Mouse (Mus musculus) intestine, embryonic 14.5 days (tissue): Measurements from ENCODE around the gene Pcnx. TPM values are rescaled to one million over a fixed set of nuclear protein-coding genes. Genes with fewer than 3 reads are reported as not detected.

Source experiments
- ATAC-seq: fragments of 200-750 bp; cut with Nextera tagmentation; replicated peaks from 2 replicates; pipeline ENCODE4 v1.8.0; 2017; ENCODE audit warnings: low read depth, moderate number of reproducible peaks, moderate TSS enrichment, moderate library complexity; ENCODE audit not compliant: low FRiP score, low TSS enrichment
- DNase-seq: peaks from one replicate; pipeline ENCODE4 v3.0.0-alpha.2; 2018; ENCODE audit warnings: low spot score
- H3K27ac ChIP-seq: fragments of 300-500 bp; sonication (generic); 2 replicates; pipeline ENCODE4 v1.5.1; 2014; ENCODE audit warnings: low read depth, mild to moderate bottlenecking, control low read depth
- H3K27me3 ChIP-seq: fragments of 300-500 bp; sonication (generic); replicated peaks from 2 replicates; pipeline ENCODE4 v1.6.1; 2014; ENCODE audit warnings: low read length, control low read depth; ENCODE audit not compliant: control insufficient read depth, insufficient read depth
- H3K36me3 ChIP-seq: fragments of 300-500 bp; sonication (generic); 2 replicates; pipeline ENCODE4 v1.6.1; 2014; ENCODE audit warnings: low read length, control low read depth; ENCODE audit not compliant: control insufficient read depth, insufficient read depth
- H3K4me1 ChIP-seq: fragments of 300-500 bp; sonication (generic); replicated peaks from 2 replicates; pipeline ENCODE4 v1.6.1; 2014; ENCODE audit warnings: low read length, control low read depth, mixed read lengths; ENCODE audit not compliant: control insufficient read depth, insufficient read depth
- H3K4me2 ChIP-seq: fragments of 300-500 bp; sonication (generic); 2 replicates; pipeline ENCODE4 v1.6.1; 2014; ENCODE audit warnings: low read length
- H3K4me3 ChIP-seq: fragments of 300-500 bp; sonication (generic); 2 replicates; pipeline ENCODE4 v1.5.1; 2014; ENCODE audit warnings: low read depth, low read length, control low read depth, mixed read lengths
- H3K9ac ChIP-seq: fragments of 300-500 bp; sonication (generic); 2 replicates; pipeline ENCODE4 v1.6.1; 2014; ENCODE audit warnings: mild to moderate bottlenecking, low read length
- H3K9me3 ChIP-seq: fragments of 300-500 bp; sonication (generic); 2 replicates; pipeline ENCODE4 v1.6.1; 2016; ENCODE audit warnings: low read length, control low read depth; ENCODE audit not compliant: control insufficient read depth
- WGBS: fragments of 180-500 bp; shearing (Covaris S2); extraction: QIAGEN DNeasy Blood & Tissue Kit; methylation state at CpG from one replicate; pipeline ENCODE4 v1.1.7; 2014; 5-methylcytosine and 5-hydroxymethylcytosine counted together
- polyA plus RNA-seq: library from polyadenylated mRNA; unstranded; fragments of >200 nt; fragmentation: Nextera tagmentation; extraction: Ambion mirVana; gene quantifications from 2 replicates; pipeline ENCODE4 v1.2.1, GENCODE M21; 2014

Pcnx gene
- polyA plus RNA-seq, 1 experiment from 2014 or later, result 18.2 TPM

DNA sequence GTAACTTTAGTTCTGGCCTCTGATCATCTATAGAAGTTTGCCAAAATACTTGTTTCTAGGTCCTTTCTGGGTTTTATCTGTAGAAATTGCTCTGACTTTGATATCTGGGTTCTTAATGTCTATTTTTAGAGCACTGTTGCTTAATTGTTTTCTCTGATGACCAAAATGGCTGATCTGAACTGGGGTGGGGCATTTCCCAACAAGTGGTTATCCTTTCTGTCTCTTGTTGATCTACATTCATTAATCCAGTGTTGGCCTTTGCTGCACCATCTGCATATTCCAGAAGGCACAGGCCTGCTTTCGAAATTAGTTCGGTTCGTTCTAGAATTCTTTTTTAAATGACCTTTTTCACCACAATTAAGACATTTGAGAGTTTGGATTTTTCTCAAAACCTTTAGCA, 20.3 kb downstream of the Pcnx start:
- no peak overlapping the region for H3K9ac ChIP-seq
- no peak overlapping the region for H3K27ac ChIP-seq
- no peak overlapping the region for H3K4me3 ChIP-seq
- ATAC-seq (no peak), DNase-seq (no peak)
- H3K36me3 ChIP-seq, result no peaks in the 10 kb centered on the region
- H3K27me3 ChIP-seq, result no peaks in the 10 kb centered on the region
- H3K4me2 ChIP-seq, result no peak overlapping the region
- peaks cover 6% of the 10 kb centered on the region; the same call in 1 of the 2 replicates for H3K4me1 ChIP-seq
- peaks cover 8% of the 10 kb centered on the region; the same call in 1 of the 2 replicates for H3K9me3 ChIP-seq
- WGBS, result 96% methylated on average over 3 of the region's 3 CpGs

DNA sequence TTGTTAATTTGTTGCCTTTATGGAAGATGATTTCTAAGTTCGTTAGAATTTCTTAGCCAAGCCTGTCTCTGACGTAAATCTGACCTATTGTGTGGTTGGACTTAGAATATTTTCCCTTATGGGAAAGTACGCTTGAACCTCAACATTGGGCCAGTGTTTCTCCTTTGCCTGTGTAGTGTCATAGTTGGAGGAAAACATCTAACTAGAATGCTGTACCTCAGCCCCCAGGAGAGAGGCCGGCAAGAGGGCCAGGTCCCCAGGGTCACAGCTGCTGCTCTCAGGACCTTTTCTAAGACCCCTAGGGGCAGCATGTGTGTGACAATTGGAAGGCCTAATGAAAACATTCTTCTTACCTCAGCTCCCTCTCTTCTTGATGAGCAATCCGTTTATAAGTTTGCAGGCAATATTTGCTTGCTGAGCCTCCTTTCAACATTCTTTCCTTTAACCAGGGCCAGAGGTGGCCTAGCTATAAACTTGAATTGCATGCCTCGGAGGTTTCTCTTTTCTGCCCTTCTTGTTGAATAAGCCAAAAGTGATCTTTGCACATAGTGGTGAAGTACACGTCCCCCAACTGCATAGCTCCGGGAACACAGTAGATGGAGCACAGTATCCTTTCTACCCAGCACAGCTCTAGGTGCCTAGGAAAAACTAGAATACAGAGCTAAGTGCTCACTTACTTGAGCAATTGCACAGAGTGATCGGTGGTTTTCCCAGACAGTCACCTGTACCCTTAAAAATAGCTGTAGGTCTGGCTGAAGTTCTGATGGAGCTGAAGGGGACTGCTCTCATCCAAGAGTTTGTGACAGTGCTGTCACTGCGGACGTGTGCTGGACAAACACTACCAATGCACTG, 23.7 kb downstream of the Pcnx start:
- ATAC-seq, result no peak

DNA sequence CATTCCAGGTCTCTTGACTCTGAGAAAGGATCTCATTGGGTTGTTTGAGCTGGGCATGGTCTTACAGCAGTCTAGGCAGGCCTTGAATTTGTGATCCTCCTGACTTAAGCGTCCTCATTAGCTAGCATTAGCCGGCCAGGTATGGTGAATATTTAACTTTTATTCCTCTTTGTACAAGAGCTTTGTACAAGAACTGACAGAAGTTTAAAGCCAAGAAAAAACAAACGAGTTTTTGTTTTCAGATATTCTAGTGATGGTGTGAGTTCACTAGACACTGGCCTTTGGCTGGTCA, 24.2 kb downstream of the Pcnx start:
- 72% methylated on average over 3 of the region's 3 CpGs for WGBS
- Histone ChIP-seq H3K9ac (no peak overlapping the region), H3K9me3 (no peaks in the 10 kb centered on the region), H3K27me3 (no peaks in the 10 kb centered on the region), H3K4me2 (no peak overlapping the region), H3K4me3 (no peak overlapping the region), H3K4me1 (peaks cover 15% of the 10 kb centered on the region), H3K36me3 (no peaks in the 10 kb centered on the region), H3K27ac (peak overlapping the region; percentile 39; the same call in 1 of the 2 replicates)
- ATAC-seq, result peak; percentile 68; the same call in 1 of the 2 replicates
- DNase-seq, result no peak

More for the DNA sequence above, 23.7 kb downstream of the Pcnx start:
- H3K4me1 ChIP-seq, result peaks cover 15% of the 10 kb centered on the region
- H3K27me3 ChIP-seq, result no peaks in the 10 kb centered on the region
- DNase-seq, result peak; percentile 52
- H3K9me3 ChIP-seq, result no peaks in the 10 kb centered on the region
- WGBS, result 58% methylated on average over 11 of the region's 11 CpGs
- H3K4me3 ChIP-seq, result no peak overlapping the region
- no peaks in the 10 kb centered on the region for H3K36me3 ChIP-seq
- H3K9ac ChIP-seq, result no peak overlapping the region
- peak overlapping the region; percentile 39; the same call in 1 of the 2 replicates for H3K27ac ChIP-seq
- no peak overlapping the region for H3K4me2 ChIP-seq

DNA sequence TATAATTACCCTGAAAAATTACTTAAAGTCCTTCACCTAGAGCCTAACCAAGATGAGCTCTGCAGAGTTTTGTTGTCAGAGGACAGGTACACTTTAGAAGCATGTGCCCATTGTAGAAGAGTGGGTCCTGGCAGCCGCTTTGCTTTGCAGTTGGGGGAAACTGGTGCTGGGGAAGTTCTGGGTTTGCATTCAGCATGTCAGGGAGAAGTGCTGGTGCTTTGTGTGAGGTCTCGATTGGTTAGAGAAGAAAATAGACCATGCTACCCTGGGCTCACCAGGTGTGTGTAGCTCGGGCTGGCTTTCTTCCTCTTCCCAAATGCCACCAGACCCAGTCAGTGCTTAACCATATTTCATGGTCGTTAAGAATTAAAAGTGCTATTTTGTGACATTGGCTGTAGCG, 25.2 kb downstream of the Pcnx start:
- no peak overlapping the region for H3K9ac ChIP-seq
- 63% methylated on average over 5 of the region's 5 CpGs for WGBS
- H3K36me3 ChIP-seq, result no peaks in the 10 kb centered on the region
- peaks cover 15% of the 10 kb centered on the region for H3K4me1 ChIP-seq
- ATAC-seq, result no peak
- H3K4me2 ChIP-seq, result no peak overlapping the region
- no peaks in the 10 kb centered on the region for H3K9me3 ChIP-seq
- no peak overlapping the region for H3K4me3 ChIP-seq
- H3K27me3 ChIP-seq, result no peaks in the 10 kb centered on the region
- peak; percentile 38 for DNase-seq
- peak overlapping the region; percentile 5; the same call in 1 of the 2 replicates for H3K27ac ChIP-seq

DNA sequence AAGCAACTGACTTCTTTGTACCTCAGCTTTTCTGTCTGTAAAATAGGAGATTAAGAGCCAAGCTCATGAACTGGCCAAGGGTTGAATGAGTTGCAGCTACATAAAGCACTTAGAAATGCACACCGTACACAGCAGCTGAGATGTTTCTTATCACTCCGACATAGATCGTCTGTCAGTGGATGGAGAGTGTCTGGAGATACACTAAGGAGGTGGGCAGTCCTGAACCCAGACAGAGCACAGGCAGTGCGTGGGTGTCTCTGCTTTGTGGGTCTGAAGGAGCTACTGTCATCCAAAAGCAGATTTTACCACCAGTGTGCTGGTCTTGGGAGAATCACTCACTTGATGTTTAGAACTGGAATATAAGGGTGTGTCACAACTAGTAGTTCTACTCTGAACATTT, 26.2 kb downstream of the Pcnx start:
- peak; percentile 47 for DNase-seq
- H3K4me1 ChIP-seq, result peaks cover 15% of the 10 kb centered on the region
- no peaks in the 10 kb centered on the region for H3K9me3 ChIP-seq
- WGBS, result 29% methylated on average over 4 of the region's 4 CpGs
- no peak overlapping the region for H3K4me2 ChIP-seq
- H3K36me3 ChIP-seq, result no peaks in the 10 kb centered on the region
- no peak overlapping the region for H3K9ac ChIP-seq
- H3K27me3 ChIP-seq, result no peaks in the 10 kb centered on the region
- peak overlapping the region; percentile 5; the same call in 1 of the 2 replicates for H3K27ac ChIP-seq
- H3K4me3 ChIP-seq, result no peak overlapping the region
- ATAC-seq, result no peak

DNA sequence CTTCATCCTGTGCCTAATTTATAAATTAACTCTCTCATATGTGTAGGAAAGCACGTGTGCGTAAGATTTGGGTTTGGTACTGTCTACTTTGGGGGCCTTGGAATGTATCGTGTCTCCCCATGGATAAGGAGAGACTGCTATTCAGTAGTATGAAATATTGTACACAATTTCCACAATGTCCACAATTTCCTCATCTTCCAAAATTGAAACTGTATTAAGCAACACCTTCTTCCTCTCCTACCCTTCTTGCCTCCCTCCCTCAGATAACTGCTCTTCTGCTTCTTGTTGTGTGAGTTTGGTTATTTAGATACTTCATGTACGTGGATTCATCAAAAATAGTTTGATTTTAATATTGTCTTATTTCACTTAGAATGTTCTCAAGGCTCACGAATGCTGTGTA, 29.1 kb downstream of the Pcnx start:
- no peaks in the 10 kb centered on the region for H3K36me3 ChIP-seq
- DNase-seq, result no peak
- WGBS, result 91% methylated on average over 5 of the region's 5 CpGs
- no peaks in the 10 kb centered on the region for H3K27me3 ChIP-seq
- no peak overlapping the region for H3K9ac ChIP-seq
- H3K4me2 ChIP-seq, result no peak overlapping the region
- H3K27ac ChIP-seq, result no peak overlapping the region
- no peak overlapping the region for H3K4me3 ChIP-seq
- no peak for ATAC-seq
- H3K9me3 ChIP-seq, result no peaks in the 10 kb centered on the region
- peaks cover 13% of the 10 kb centered on the region for H3K4me1 ChIP-seq

DNA sequence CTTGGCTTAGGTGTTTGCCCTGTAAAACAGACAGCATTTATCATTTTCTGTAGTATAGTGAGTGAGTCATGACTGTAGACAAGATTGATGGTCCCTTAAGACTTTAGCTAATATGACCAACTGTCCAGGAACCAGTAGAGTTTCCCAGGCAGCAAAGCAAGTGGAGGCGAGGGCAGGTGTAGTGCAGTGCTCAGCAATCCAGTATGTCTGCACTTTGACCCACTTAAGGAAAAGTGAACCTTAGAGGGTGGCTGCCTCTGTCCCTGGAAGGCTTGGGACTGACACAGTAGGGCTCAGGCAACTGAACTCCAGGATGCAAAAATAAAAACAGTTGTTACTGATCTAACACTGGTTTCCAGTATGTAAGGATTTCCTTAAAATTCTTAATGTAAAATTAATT, 32.1 kb downstream of the Pcnx start:
- DNase-seq (peak; percentile 42), ATAC-seq (no peak)
- no peak overlapping the region for H3K9ac ChIP-seq
- H3K4me1 ChIP-seq, result no peaks in the 10 kb centered on the region
- H3K9me3 ChIP-seq, result no peaks in the 10 kb centered on the region
- H3K36me3 ChIP-seq, result peaks cover 18% of the 10 kb centered on the region
- 79% methylated on average over 1 of the region's 1 CpGs for WGBS
- H3K27me3 ChIP-seq, result no peaks in the 10 kb centered on the region
- no peak overlapping the region for H3K4me2 ChIP-seq
- no peak overlapping the region for H3K4me3 ChIP-seq
- no peak overlapping the region for H3K27ac ChIP-seq

DNA sequence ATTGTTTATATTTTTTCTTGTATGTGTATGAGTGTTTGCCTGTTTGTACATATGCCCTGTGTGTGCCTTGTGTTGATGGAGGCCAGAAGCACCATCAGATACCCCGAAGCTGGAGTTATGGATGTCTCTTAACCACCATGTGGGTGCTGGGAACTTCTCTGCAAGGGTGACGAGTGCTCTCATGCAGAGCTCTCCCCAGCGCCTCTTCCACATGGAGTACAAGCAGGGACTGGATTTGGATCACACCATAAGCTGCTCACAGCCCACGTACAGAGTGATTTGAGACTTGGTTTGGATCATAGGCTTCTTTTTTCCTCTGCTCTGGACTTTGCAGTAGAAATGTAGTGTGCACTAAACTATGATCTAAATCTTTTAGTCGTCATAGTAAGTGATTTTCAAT, 34.5 kb downstream of the Pcnx start:
- Histone ChIP-seq H3K27me3 (no peaks in the 10 kb centered on the region), H3K27ac (no peak overlapping the region), H3K9ac (no peak overlapping the region), H3K36me3 (peaks cover 28% of the 10 kb centered on the region), H3K4me1 (no peaks in the 10 kb centered on the region), H3K4me2 (no peak overlapping the region), H3K9me3 (no peaks in the 10 kb centered on the region), H3K4me3 (no peak overlapping the region)
- ATAC-seq (no peak), DNase-seq (no peak)
- WGBS, result 79% methylated on average over 5 of the region's 5 CpGs

DNA sequence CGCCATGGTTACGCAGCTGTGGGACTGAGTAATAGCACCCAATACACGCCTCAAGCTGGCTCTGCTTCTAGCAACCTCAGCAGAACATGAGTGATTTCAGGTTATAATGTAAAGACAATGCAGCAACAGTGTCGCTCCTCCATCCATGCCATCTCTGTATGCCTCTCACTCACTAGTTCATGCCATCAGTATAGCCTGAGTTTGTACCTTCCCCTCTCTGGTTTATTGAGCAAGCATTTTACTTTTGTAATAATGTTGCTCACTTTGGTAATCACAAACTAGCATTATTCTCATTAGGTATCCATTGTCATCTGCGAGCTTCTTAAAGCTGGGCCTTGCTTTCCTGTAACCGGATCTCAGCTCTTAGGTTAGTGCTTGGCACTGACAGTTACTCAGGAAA, 36.2 kb downstream of the Pcnx start:
- 93% methylated on average over 6 of the region's 6 CpGs for WGBS

More for the DNA sequence above, 36.2 kb downstream of the Pcnx start:
- no peak for ATAC-seq
- H3K27me3 ChIP-seq, result no peaks in the 10 kb centered on the region
- no peak for DNase-seq
- no peak overlapping the region for H3K27ac ChIP-seq
- no peaks in the 10 kb centered on the region for H3K4me1 ChIP-seq
- peaks cover 29% of the 10 kb centered on the region for H3K36me3 ChIP-seq
- no peaks in the 10 kb centered on the region for H3K9me3 ChIP-seq
- no peak overlapping the region for H3K9ac ChIP-seq
- H3K4me3 ChIP-seq, result no peak overlapping the region
- no peak overlapping the region for H3K4me2 ChIP-seq
